Mouse (Mus musculus) liver, postnatal 0 days (tissue): ENCODE data around the gene Fam107b.

Source experiments
- CTCF ChIP-seq: sonication (generic); IDR thresholded peaks from 2 replicates; pipeline ENCODE4 v1.5.1; 2016; ENCODE audit warnings: antibody characterized with exemption, low read depth
- EP300 ChIP-seq: IDR thresholded peaks from 2 replicates; pipeline ENCODE4 v1.6.1; 2016; ENCODE audit warnings: antibody characterized with exemption, low read depth, mild to moderate bottlenecking

DNA sequence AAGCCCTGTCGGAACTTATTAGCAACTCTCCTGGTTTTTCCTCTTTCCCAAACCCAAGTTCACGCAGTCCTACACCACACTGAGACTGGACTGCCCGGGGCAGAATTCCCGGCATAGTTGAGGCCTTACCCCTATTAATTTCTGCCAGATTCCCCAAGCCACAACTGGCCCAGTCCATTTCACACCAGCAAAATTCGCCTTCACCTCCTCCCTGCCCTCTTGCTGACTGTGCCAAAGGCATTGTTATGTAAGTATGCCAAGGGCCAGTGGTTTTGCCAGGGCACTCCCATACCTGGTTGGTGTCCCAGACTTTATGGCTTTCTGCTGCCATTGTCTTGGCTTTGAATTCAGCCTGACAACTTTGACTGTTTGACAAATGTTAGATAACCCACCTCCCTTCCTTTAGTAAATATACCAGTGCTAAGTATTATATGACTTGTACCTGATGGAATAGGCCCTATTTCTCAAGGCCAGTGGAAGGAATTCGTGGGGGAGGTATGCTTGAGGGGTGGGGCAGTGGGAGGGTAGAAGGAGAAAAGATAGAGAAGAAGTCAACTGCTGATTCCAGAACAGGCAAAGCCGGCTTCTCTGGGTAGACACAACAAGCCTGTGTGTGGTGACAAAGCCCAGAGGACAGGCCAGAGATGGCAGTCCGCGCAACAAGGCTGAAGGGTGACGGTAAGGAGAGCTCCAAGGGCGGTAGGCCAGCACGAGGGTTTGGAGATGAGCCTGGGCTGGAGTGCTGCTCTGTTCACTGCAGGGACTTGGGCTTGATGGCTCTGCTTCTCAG lies 178.6 kb downstream of the Fam107b start:
- TF ChIP-seq CTCF, result no peak
- no peak for TF ChIP-seq EP300
